Mouse (Mus musculus) layer of hippocampus, postnatal 14 days (tissue): ENCODE measurements around the gene Trpm8. TPM values are rescaled to one million over a fixed set of nuclear protein-coding genes. Genes with fewer than 3 reads are reported as not detected.
A peak's percentile ranks its signal among the peaks of the same experiment; 100 is the strongest.

ENCODE experiments used
- DNase-seq, 2 experiments: peaks; one replicate each; pipeline ENCODE4 v3.0.0; 2021 to 2022; ENCODE audit warnings: low spot score in 2 of 2, mixed read lengths in 1 of 2
- total RNA-seq, 2 experiments: library from RNA; stranded (reverse); gene quantifications; 2 replicates each; pipeline ENCODE4 v1.2.3; 2021

Trpm8 gene
- total RNA-seq, 2 experiments from 2014 or later, result 0.25 to 0.57 TPM

- no peak for DNase-seq
These were observed 6.1 kb downstream of the Trpm8 start for GRCm38 (mm10) chr1:88283376-88284227.

GRCm38 (mm10) chr1:88284228-88284945 lies 6.9 kb downstream of the Trpm8 start:
- no peak for DNase-seq

DNA sequence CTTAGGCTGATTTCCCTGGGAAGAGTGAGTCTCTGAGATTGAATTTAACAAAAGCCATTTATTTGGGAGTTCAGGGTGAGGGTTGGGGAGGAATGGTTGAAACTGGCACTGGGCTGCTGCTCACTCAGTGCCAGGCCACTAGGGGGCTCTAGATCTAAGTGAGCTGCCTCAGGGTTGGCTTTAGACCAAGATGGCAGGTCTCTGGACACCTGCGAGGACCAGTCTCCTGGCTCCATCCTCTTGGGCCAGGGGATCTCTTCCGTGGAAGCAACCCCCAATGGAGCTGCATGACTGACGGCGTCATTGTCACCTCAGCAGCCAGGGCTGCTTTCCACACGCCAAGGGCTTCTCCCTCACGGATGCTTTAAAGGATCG lies 7.5 kb downstream of the Trpm8 start:
- no peak for DNase-seq

- DNase-seq, result no peak
These were observed 8.2 kb downstream of the Trpm8 start for GRCm38 (mm10) chr1:88285652-88286051.

- no peak for DNase-seq
These were observed 8.8 kb downstream of the Trpm8 start for GRCm38 (mm10) chr1:88286136-88286845.

DNA sequence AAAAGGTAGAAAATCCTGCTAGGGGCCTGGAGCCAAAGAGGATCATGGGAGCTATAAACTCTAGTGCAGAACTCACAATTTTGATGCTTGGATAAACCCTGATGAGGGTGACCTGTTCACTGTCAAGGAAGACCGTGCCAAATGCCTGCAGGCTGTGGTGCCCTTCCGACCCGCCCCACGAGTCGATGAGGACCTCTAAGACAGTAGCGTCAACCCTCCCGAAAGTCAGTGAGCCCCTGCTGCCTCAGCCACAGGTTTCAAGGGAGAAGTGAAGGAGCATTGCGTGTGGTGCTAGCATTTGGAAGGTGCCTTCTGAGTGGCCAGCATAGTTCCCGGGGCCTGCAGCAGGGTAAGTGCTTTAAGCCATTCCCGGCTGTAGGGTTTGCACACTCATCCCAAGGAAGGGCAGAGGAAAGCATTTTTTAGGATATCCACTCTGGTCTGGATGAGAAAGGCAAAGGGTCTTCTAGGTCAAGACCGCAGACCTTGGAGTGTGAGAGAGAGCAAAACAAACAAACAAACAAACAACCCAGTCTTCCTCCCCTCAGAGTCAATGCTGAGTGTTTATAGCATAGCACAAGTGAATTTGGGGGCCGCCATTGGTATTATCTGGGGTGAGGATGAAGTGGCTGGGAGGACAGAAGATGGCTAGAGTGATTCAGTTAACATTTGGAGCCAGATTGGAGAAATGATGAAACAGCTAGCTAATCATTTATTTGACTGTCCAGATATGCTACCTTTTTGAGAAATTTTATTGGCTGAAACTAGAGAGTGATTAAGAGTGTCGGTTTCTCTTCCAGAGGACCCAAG lies 9.6 kb downstream of the Trpm8 start:
- no peak for DNase-seq

DNA sequence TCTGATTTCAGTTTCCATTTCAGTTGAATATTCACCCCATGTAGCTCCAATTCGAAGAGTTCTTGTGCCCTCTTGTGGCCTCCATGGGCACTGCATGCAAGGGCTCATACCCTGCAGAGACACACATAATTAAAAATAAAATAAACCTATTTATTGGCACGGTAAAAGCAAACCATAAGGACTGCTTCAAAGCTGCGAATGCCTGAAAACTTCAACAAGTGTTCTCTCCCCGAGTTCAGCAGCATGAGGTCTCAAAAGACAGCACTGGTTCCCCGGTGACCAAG lies 10.2 kb downstream of the Trpm8 start:
- DNase-seq, result peak in 1 of 2 experiments; percentile 72

- DNase-seq, result no peak
These were observed 10.8 kb downstream of the Trpm8 start for GRCm38 (mm10) chr1:88288056-88288788.

DNA sequence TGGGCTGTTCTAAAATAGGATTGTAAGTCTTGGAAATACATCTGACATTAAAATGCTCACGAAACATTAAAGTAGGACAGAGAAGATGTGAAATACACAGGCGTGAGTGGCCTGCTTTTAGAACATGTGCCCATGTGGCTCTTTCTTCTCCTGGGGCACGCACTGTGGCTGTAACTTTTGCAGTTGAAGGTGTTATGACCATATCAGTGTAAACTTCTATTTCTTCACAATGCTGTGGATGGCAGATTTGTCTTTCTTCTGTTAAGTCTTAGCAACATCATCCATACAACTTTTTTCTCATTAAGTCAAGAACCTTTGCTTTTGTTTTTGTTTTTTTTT lies 11.3 kb downstream of the Trpm8 start:
- no peak for DNase-seq

- no peak for DNase-seq
These were observed 11.7 kb downstream of the Trpm8 start for GRCm38 (mm10) chr1:88289152-88289551.

DNA sequence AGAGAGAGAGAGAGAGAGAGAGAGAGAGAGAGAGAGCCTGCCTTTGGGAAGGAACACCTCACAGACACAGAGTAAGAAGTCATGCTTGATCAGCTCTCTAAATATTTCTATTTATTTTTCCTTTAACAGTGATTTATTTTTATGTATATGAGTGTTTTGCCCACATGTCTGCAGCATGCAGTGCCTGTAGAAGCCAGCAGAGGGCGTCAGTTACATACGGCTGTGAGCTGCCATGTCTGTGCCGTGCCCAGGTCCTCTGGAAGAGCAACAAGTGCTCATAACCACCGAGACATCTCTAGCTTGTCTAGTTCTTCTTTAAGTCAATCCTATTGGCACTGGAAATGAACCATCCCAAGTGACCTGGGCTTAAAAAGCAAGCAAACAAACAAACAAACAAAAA lies 12.5 kb downstream of the Trpm8 start:
- no peak for DNase-seq

GRCm38 (mm10) chr1:88290511-88290910 lies 13.1 kb downstream of the Trpm8 start:
- DNase-seq, result no peak

DNA sequence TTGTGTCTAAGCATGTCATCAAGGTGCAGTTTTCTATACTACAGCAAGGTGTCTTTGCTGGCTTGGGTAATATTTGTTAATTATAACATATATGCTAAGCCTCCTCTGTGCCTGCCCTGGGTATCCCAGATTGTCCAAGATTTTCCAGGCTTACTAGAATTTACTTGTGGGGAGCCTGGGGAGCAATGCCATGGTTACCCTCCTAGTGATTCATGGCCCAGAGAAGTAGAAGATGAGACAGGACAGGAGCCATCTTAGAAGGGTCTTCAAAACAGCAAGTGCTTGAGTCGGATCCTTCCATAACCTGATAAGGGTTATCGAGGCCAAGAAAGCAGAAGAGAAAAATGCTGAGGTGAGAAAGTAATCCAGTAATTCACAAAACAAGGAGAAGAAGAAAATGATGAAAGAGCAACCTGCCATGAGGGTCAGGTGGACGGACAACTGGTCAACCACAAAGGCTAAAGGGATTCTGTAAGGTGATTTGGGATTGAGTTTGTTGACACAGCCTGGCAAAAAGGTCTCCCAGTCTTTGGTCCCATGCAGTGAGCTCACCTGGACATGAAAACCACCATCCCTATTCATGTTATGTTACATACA lies 14.0 kb downstream of the Trpm8 start:
- no peak for DNase-seq

DNA sequence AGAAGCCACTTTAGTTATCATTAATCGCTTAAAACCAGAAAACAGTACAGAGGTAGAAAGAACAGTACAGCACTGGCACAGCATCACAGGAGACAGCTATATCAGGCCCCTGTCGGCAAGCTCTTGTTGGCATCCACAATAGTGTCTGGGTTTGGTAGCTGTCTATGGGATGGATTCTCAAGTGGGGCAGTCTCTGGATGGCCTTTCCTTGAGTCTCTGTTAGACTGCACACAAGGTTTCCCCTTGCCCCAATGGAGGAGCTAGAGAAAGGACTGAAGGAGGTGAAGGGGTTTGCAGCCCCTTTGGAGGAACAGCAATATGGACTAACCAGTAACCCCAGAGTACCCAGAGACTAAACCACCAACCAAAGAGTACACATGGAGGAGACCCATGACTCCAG lies 14.6 kb downstream of the Trpm8 start:
- no peak for DNase-seq

- DNase-seq, result no peak
These were observed 17.2 kb downstream of the Trpm8 start for GRCm38 (mm10) chr1:88294650-88295049.

- DNase-seq, result no peak
These were observed 18.9 kb downstream of the Trpm8 start for GRCm38 (mm10) chr1:88296171-88296920.

GRCm38 (mm10) chr1:88297480-88298258 lies 20.2 kb downstream of the Trpm8 start:
- no peak for DNase-seq

GRCm38 (mm10) chr1:88298686-88299528 lies 21.4 kb downstream of the Trpm8 start:
- DNase-seq, result no peak
